Mouse (Mus musculus) heart, adult 2 months (tissue): Measurements from ENCODE around the gene Srgap3. TPM values are rescaled to one million over a fixed set of nuclear protein-coding genes. Genes with fewer than 3 reads are reported as not detected.

Source experiments
- DNase-seq, 2 experiments: peaks; one replicate each; pipeline ENCODE4 v3.0.0; 2021
- H3K27ac ChIP-seq: fragments of 200-600 bp; 2 replicates; pipeline ENCODE4 v1.8.1; 2022
- H3K27me3 ChIP-seq: fragments of 200-500 bp; 2 replicates; pipeline ENCODE4 v1.6.1; 2012; ENCODE audit warnings: mild to moderate bottlenecking, low read length, inconsistent platforms, mixed read lengths; ENCODE audit not compliant: control insufficient read depth, insufficient read depth
- H3K36me3 ChIP-seq: fragments of 200-500 bp; 2 replicates; pipeline ENCODE4 v1.6.1; 2012; ENCODE audit warnings: low read length, inconsistent platforms; ENCODE audit not compliant: control insufficient read depth, insufficient read depth
- H3K4me1 ChIP-seq: fragments of 200-500 bp; 2 replicates; pipeline ENCODE4 v1.6.1; 2011; ENCODE audit warnings: low read length; ENCODE audit not compliant: control insufficient read depth, insufficient read depth
- H3K4me3 ChIP-seq: fragments of 200-600 bp; 2 replicates; pipeline ENCODE4 v1.8.1; 2022
- H3K79me2 ChIP-seq: fragments of 200-500 bp; replicated peaks from 2 replicates; pipeline ENCODE4 v1.6.1; 2012; ENCODE audit warnings: mild to moderate bottlenecking, inconsistent platforms, low read length, moderate library complexity, mixed read lengths; ENCODE audit not compliant: control insufficient read depth, insufficient read depth
- H3K9ac ChIP-seq: fragments of 200-500 bp; 2 replicates; pipeline ENCODE4 v1.6.1; 2012; ENCODE audit warnings: low read depth, mild to moderate bottlenecking, control low read depth, inconsistent platforms, low read length, mixed read lengths
- CTCF ChIP-seq: fragments of 200-600 bp; IDR thresholded peaks from 2 replicates; pipeline ENCODE4 v1.8.1; 2022; ENCODE audit warnings: antibody characterized with exemption, mild to moderate bottlenecking, moderate library complexity
- EP300 ChIP-seq: fragments of 200-500 bp; IDR thresholded peaks from 2 replicates; pipeline ENCODE4 v1.6.1; 2011; ENCODE audit warnings: low read depth, low read length, control low read depth; ENCODE audit not compliant: insufficient read depth
- POLR2A ChIP-seq: fragments of 200-500 bp; IDR thresholded peaks from 2 replicates; pipeline ENCODE4 v1.6.1; 2011; ENCODE audit warnings: mild to moderate bottlenecking, low read depth, low read length, control low read depth; ENCODE audit not compliant: insufficient read depth
- WGBS: fragments of 180-500 bp; shearing (Covaris S2); methylation state at CpG from one replicate; pipeline ENCODE4 v1.1.7; 2018; 5-methylcytosine and 5-hydroxymethylcytosine counted together
- intact Hi-C: fragments of 180-260 bp; cut with DNase I; formaldehyde crosslinking; loops from one replicate; pipeline ENCODE4 v1.15.1; 2025
- polyA plus RNA-seq: library from polyadenylated mRNA; depleted of rRNA; stranded (reverse); fragments of >200 nt; gene quantifications from 2 replicates; pipeline ENCODE4 v1.2.3, GENCODE M21; 2012
- total RNA-seq, 2 experiments: library from RNA; stranded (reverse); gene quantifications; 2 replicates each; pipeline ENCODE4 v1.2.3; 2021

Srgap3 gene
- total and polyA plus RNA-seq, 3 experiments, result 0.42 to 1.4 (median 0.61) TPM

- intact Hi-C loops, result no loop called here
- Histone ChIP-seq H3K27ac (no peak overlapping the region), H3K79me2 (no peaks in the 10 kb centered on the region), H3K4me3 (no peak overlapping the region), H3K9ac (no peak overlapping the region), H3K36me3 (no peaks in the 10 kb centered on the region), H3K27me3 (peaks cover 2% of the 10 kb centered on the region; the same call in 1 of the 2 replicates), H3K4me1 (no peaks in the 10 kb centered on the region)
- no peak for DNase-seq
- 82% methylated on average over 5 of the region's 5 CpGs for WGBS
- no peak for TF ChIP-seq CTCF
- TF ChIP-seq POLR2A, result no peak
- no peak for TF ChIP-seq EP300
These were observed 118.6 kb downstream of the Srgap3 start for GRCm38 (mm10) chr6:112828420-112828819.

GRCm38 (mm10) chr6:112825657-112826056, 121.4 kb downstream of the Srgap3 start:
- intact Hi-C loops, result no loop called here
- H3K9ac ChIP-seq, result no peak overlapping the region
- H3K27me3 ChIP-seq, result no peaks in the 10 kb centered on the region
- no peaks in the 10 kb centered on the region for H3K79me2 ChIP-seq
- WGBS, result 90% methylated on average over 6 of the region's 6 CpGs
- no peaks in the 10 kb centered on the region for H3K4me1 ChIP-seq
- no peak for TF ChIP-seq EP300
- TF ChIP-seq POLR2A, result no peak
- TF ChIP-seq CTCF, result no peak
- H3K36me3 ChIP-seq, result no peaks in the 10 kb centered on the region
- DNase-seq, result no peak
- no peak overlapping the region for H3K27ac ChIP-seq
- no peak overlapping the region for H3K4me3 ChIP-seq

GRCm38 (mm10) chr6:112823096-112823495, 124.0 kb downstream of the Srgap3 start:
- no peaks in the 10 kb centered on the region for H3K36me3 ChIP-seq
- H3K27ac ChIP-seq, result no peak overlapping the region
- H3K79me2 ChIP-seq, result no peaks in the 10 kb centered on the region
- H3K27me3 ChIP-seq, result no peaks in the 10 kb centered on the region
- no peak for DNase-seq
- H3K4me3 ChIP-seq, result no peak overlapping the region
- TF ChIP-seq CTCF, result no peak
- no peak for TF ChIP-seq EP300
- no peak for TF ChIP-seq POLR2A
- intact Hi-C loops, result no loop called here
- WGBS, result 78% methylated on average over 6 of the region's 6 CpGs
- H3K4me1 ChIP-seq, result no peaks in the 10 kb centered on the region
- no peak overlapping the region for H3K9ac ChIP-seq

- 71% methylated on average over 8 of the region's 8 CpGs for WGBS
- H3K4me3 ChIP-seq, result no peak overlapping the region
- H3K9ac ChIP-seq, result no peak overlapping the region
- H3K36me3 ChIP-seq, result no peaks in the 10 kb centered on the region
- DNase-seq, result no peak
- intact Hi-C loops, result no loop called here
- H3K4me1 ChIP-seq, result no peaks in the 10 kb centered on the region
- H3K79me2 ChIP-seq, result no peaks in the 10 kb centered on the region
- H3K27me3 ChIP-seq, result no peaks in the 10 kb centered on the region
- no peak overlapping the region for H3K27ac ChIP-seq
- TF ChIP-seq EP300 (no peak), CTCF (no peak), POLR2A (no peak)
These were observed 126.6 kb downstream of the Srgap3 start for GRCm38 (mm10) chr6:112820298-112820992.

GRCm38 (mm10) chr6:112818403-112818901, 128.6 kb downstream of the Srgap3 start:
- no peaks in the 10 kb centered on the region for H3K4me1 ChIP-seq
- intact Hi-C loops, result no loop called here
- 94% methylated on average over 7 of the region's 7 CpGs for WGBS
- H3K36me3 ChIP-seq, result no peaks in the 10 kb centered on the region
- H3K4me3 ChIP-seq, result no peak overlapping the region
- H3K27me3 ChIP-seq, result no peaks in the 10 kb centered on the region
- no peak overlapping the region for H3K27ac ChIP-seq
- no peak overlapping the region for H3K9ac ChIP-seq
- DNase-seq, result no peak
- H3K79me2 ChIP-seq, result no peaks in the 10 kb centered on the region
- TF ChIP-seq EP300, result no peak
- no peak for TF ChIP-seq POLR2A
- TF ChIP-seq CTCF, result no peak

- WGBS, result 86% methylated on average over 6 of the region's 6 CpGs
- Histone ChIP-seq H3K4me3 (no peak overlapping the region), H3K79me2 (no peaks in the 10 kb centered on the region), H3K4me1 (no peaks in the 10 kb centered on the region), H3K27me3 (no peaks in the 10 kb centered on the region), H3K9ac (no peak overlapping the region), H3K36me3 (no peaks in the 10 kb centered on the region), H3K27ac (no peak overlapping the region)
- no peak for DNase-seq
- intact Hi-C loops, result no loop called here
- no peak for TF ChIP-seq CTCF
- no peak for TF ChIP-seq POLR2A
- TF ChIP-seq EP300, result no peak
These were observed 131.5 kb downstream of the Srgap3 start for GRCm38 (mm10) chr6:112815604-112816003.
